Mouse (Mus musculus) ES-Bruce4 (cell line): ENCODE measurements around the gene Zfp473. TPM values are rescaled to one million over a fixed set of nuclear protein-coding genes. Genes with fewer than 3 reads are reported as not detected.

ENCODE experiments used
- H3K27ac ChIP-seq: 2 replicates; pipeline ENCODE4 v1.5.1; 2012; ENCODE audit warnings: low read length, inconsistent platforms; ENCODE audit not compliant: insufficient read depth
- H3K27me3 ChIP-seq: 2 replicates; pipeline ENCODE4 v1.6.1; 2012; ENCODE audit warnings: mild to moderate bottlenecking, low read length, inconsistent platforms; ENCODE audit not compliant: control insufficient read depth, poor library complexity, insufficient read depth, severe bottlenecking
- H3K36me3 ChIP-seq: 2 replicates; pipeline ENCODE4 v1.6.1; 2012; ENCODE audit warnings: inconsistent platforms, mild to moderate bottlenecking, low read length, moderate library complexity; ENCODE audit not compliant: control insufficient read depth, poor library complexity, insufficient read depth, severe bottlenecking
- H3K4me1 ChIP-seq: one replicate; pipeline ENCODE4 v1.8.1; 2011; ENCODE audit warnings: low read length; ENCODE audit not compliant: control insufficient read depth, insufficient read depth
- H3K4me3 ChIP-seq: 2 replicates; pipeline ENCODE4 v1.5.1; 2011; ENCODE audit warnings: low read depth, mild to moderate bottlenecking, low read length
- H3K9ac ChIP-seq: 2 replicates; pipeline ENCODE4 v1.6.1; 2012; ENCODE audit warnings: low read depth, mild to moderate bottlenecking, inconsistent platforms; ENCODE audit not compliant: poor library complexity, severe bottlenecking
- H3K9me3 ChIP-seq: replicated peaks from 2 replicates; pipeline ENCODE4 v1.6.1; 2012; ENCODE audit warnings: mild to moderate bottlenecking, low read length, inconsistent platforms; ENCODE audit not compliant: control insufficient read depth, poor library complexity, insufficient read depth, severe bottlenecking
- CTCF ChIP-seq: IDR thresholded peaks from one replicate; pipeline ENCODE4 v1.8.1; 2011; ENCODE audit warnings: low read depth, low read length
- EP300 ChIP-seq: IDR thresholded peaks from 2 replicates; pipeline ENCODE4 v1.6.1; 2011; ENCODE audit warnings: low read depth, low read length; ENCODE audit not compliant: insufficient read depth
- POLR2A ChIP-seq: IDR thresholded peaks from one replicate; pipeline ENCODE4 v1.8.1; 2011; ENCODE audit warnings: low read length; ENCODE audit not compliant: insufficient read depth
- polyA plus RNA-seq: library from polyadenylated mRNA; stranded (reverse); fragments of >200 nt; gene quantifications from 2 replicates; pipeline ENCODE4 v1.2.4, GENCODE M21; 2011; ENCODE audit warnings: low read depth; ENCODE audit not compliant: missing spikeins, insufficient read depth, insufficient read length

Gene Zfp473
- polyA plus RNA-seq, 1 experiment: 28.4 TPM

DNA sequence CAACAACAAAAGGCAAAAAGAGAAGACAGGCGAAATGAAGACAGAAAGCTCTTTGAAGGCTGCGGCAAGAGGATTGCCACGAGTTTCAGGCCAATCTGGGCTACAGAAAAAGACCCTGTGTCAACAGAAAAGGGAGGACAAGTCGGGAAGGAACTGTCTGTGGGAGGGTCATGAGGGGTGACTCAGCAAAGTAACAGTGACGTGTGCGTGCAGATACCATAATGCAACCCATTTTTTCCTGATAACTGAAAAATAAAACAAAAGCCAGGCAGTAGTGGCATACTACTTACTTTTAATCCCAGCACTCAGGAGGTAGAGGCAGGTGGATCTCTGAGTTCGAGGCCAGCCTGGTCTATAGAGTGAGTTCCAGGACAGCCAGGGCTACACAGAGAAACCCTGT lies 52.9 kb downstream of the Zfp473 start:
- Histone ChIP-seq H3K9ac (no peak overlapping the region), H3K27ac (peak overlapping the region; percentile 28; the same call in 1 of the 2 replicates), H3K36me3 (no peaks in the 10 kb centered on the region), H3K9me3 (no peaks in the 10 kb centered on the region), H3K4me3 (no peak overlapping the region), H3K4me1 (peaks cover 13% of the 10 kb centered on the region), H3K27me3 (no peaks in the 10 kb centered on the region)
- TF ChIP-seq POLR2A: no peak
- no peak for TF ChIP-seq EP300
- no peak for TF ChIP-seq CTCF

DNA sequence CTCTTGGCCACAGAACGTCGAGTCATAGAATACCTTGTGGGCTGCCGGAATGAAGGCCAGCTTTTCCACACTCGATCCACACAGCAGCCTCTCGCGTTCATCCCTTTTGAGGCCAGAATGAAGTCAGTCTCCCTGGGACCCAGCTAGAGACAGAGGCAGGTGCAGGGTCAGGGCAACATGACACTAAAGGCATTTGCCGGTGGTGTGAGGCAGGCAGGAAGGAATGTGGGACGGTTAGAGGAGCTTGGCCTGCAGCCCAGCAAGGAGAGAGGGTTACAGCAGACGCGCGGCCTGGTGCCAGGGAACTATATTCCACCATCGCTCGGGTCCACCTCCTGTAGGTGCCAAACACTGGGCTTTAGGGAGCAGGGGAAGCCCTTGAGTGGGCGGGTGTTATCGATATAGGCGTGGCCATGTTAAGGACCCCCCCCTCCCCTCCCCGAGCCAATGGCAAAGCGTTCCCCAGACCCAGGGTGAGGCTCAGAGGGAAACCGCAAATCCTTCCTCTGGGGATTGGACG lies 53.6 kb downstream of the Zfp473 start:
- Histone ChIP-seq H3K4me3 (peak overlapping the region; percentile 40), H3K9ac (peak overlapping the region; percentile 4), H3K9me3 (no peaks in the 10 kb centered on the region), H3K4me1 (peaks cover 13% of the 10 kb centered on the region), H3K36me3 (no peaks in the 10 kb centered on the region), H3K27me3 (no peaks in the 10 kb centered on the region), H3K27ac (peak overlapping the region; percentile 41)
- TF ChIP-seq POLR2A (peak; percentile 53), CTCF (no peak), EP300 (peak; percentile 50; the same call in 1 of the 2 replicates)

DNA sequence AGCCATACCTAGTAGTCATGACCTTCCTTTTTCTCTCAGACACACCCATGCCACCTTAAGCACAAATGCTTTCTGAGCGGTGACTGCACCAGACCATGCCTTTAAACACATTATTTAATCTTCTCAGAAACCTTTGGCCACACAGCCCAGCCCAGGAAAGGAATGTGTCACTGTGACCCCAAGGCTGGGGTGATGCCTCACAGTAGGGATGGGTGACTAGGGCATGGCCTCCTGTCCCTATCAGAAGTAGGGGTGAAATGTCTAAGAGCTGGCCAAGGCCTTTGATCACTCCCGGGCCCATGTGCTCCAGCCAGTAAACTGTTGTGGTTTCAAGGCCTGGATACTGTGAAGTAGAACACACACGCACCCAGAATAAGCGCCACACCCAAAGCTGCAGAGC lies 55.6 kb downstream of the Zfp473 start:
- Histone ChIP-seq H3K27me3 (no peaks in the 10 kb centered on the region), H3K9me3 (no peaks in the 10 kb centered on the region), H3K27ac (no peak overlapping the region), H3K36me3 (no peaks in the 10 kb centered on the region), H3K4me1 (peaks cover 13% of the 10 kb centered on the region), H3K4me3 (no peak overlapping the region), H3K9ac (no peak overlapping the region)
- TF ChIP-seq CTCF: no peak
- TF ChIP-seq EP300: no peak

DNA sequence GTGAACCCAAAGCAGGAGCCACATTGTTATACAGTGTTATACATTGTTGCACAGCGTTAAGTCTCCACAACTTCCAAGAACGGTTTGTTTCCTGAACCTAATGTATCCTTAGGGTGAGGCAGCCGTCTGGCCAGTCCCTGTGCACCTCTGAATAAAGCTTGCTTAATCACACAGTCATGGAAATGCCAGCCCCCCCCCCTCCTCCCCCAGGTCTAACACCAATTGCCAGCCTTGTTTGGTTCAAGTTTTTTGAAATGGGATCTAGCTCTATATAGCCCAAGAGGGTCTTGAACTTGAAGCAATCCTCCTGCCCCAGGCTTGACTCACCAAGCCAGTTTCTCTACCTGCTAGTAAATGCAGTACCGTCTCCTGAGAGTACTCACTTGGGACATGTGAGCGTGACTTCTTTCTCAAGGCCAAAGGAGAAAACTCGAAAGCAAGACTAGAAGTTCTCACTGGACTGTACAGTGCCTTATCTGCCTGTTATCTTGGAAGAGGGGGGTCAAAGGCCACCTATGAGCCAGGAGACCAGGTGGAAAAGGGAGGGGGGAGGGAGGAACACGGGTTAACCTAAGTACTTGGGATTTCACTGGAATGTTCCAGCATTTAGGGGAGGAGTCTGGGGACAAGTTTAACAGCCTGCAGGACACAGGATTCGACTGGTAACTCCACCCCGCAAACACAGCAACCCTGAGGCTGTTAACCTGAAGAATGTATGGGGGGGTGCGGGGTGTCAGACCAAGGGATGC lies 57.2 kb downstream of the Zfp473 start:
- Histone ChIP-seq H3K9ac (no peak overlapping the region), H3K4me1 (peaks cover 10% of the 10 kb centered on the region), H3K36me3 (no peaks in the 10 kb centered on the region), H3K27me3 (no peaks in the 10 kb centered on the region), H3K4me3 (no peak overlapping the region), H3K27ac (no peak overlapping the region), H3K9me3 (no peaks in the 10 kb centered on the region)
- TF ChIP-seq CTCF (no peak), POLR2A (no peak), EP300 (no peak)

DNA sequence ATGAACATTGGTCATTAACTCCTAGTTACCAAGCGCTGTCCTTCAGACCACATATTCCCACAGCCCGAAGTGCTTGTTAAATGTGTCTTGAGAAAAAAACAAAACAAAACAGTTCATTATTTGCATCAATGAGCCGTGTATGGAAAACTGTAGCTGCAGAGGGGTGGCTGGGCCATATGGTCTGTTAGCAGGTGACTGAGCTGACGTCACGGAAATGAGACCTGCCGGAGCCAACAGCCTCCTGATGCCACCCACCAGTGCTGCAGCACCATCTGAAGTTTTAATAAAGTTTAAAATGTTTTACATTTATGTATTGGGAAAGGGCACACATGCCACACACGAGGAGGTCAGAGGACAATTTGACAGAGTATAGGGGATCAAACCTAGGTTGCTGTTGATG lies 61.5 kb downstream of the Zfp473 start:
- no peak for TF ChIP-seq POLR2A
- TF ChIP-seq CTCF: no peak
- no peak for TF ChIP-seq EP300
- Histone ChIP-seq H3K4me1 (peaks cover 2% of the 10 kb centered on the region), H3K4me3 (no peak overlapping the region), H3K36me3 (no peaks in the 10 kb centered on the region), H3K9ac (no peak overlapping the region), H3K9me3 (no peaks in the 10 kb centered on the region), H3K27me3 (no peaks in the 10 kb centered on the region), H3K27ac (no peak overlapping the region)

DNA sequence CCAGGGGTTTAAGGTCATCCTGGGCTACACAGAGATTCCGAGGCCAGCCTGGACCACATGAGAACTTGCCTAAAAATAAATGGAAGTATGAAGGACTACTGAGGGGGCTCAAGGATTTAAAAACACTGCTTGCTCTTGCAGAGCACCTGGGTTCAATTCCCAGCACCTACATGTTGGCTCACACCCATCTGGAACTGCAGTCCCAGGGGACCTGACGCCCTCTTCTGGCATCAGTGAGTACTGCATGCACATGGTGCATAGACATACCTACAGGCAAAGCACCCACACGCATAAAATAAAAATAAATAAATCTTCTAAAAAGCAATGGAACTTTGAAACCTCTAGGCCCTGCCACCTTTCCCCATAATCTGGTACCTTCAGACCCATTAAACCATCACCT lies 62.0 kb downstream of the Zfp473 start:
- no peaks in the 10 kb centered on the region for H3K4me1 ChIP-seq
- no peaks in the 10 kb centered on the region for H3K9me3 ChIP-seq
- no peak overlapping the region for H3K4me3 ChIP-seq
- H3K27me3 ChIP-seq: no peaks in the 10 kb centered on the region
- no peaks in the 10 kb centered on the region for H3K36me3 ChIP-seq
- H3K9ac ChIP-seq: no peak overlapping the region
- no peak overlapping the region for H3K27ac ChIP-seq
- TF ChIP-seq CTCF (peak; percentile 60), POLR2A (no peak), EP300 (no peak)
